Mouse (Mus musculus): Measurements from ENCODE around the gene Fnip2.
"Not testable (repeated sequence)": the region's sequence is repeated elsewhere in the genome, so short reads cannot be mapped to it uniquely, and the experiment has no call there.

Gene Fnip2

DNA sequence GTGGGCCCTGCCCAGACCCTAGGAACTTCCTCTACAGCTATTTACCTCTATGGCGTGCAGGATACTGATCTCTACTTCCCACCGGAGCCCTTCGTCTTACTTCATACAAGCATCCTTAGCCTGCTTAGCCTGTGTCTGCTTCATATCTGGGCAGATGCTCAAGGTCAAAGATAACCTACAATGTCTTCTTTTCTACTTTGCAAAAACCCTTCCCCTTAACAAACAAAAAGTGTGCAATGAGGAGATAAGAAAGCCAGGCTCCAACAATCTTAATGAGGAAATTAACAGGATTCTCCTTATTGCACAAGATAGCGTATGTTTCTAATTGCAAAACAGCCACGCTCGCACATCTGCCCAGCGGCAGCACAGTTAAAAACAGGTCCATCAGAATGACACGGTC, 89.2 kb downstream of the Fnip2 start:
- no peak for DNase-seq (ENCODE audit: low read depth, low spot score)

- DNase-seq (ENCODE audit: low read depth, low spot score) = no peak
Measured at GRCm38 (mm10) chr3:79475980-79476379, 91.6 kb downstream of the Fnip2 start.

- no peak for DNase-seq (ENCODE audit: low read depth, low spot score)
Measured at GRCm38 (mm10) chr3:79474911-79475310, 92.7 kb downstream of the Fnip2 start.

DNA sequence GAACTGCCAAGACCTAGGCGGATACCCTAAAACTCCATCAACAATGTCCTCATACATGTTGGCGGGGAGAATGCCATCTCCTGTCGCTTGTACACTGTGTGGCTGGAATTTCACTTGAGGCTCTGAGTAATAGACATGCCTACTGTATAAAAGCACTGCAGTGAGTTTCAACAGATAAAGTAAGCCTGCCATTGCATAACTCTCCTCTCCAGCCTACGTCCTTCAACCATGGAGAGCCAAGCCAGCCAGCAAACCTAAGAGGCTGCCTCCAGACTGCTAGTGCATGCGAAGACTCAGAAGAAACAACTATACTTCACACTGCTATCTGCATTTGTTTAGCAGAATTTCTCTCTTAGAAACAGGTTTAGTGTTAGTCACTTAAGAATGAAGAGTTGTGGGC, 95.2 kb downstream of the Fnip2 start:
- no peak for DNase-seq (ENCODE audit: low read depth, low spot score)

GRCm38 (mm10) chr3:79469440-79469839, 98.2 kb downstream of the Fnip2 start:
- DNase-seq (ENCODE audit: low read depth, low spot score) = no peak

- DNase-seq (ENCODE audit: low read depth, low spot score) = no peak
Measured at GRCm38 (mm10) chr3:79458651-79459275, 108.8 kb downstream of the Fnip2 start.

DNA sequence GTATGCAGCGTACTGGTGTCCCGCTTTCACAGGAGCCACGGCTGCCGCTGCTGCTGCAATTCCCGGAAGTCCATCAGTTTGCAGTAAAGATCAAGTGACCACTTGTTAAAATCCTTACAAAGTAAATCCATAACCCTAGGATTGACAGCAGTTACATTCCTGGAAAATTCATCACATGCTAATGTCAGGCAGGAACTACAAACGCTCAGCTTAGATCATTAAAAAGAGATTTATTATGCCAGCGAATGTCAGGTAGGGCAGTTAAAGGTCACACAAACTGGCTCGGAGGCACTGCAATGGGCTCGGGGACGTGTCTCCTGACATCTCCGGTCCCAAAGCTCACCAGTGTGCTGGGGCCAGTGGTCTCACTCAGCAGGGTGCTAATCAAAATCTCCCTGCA, 111.8 kb downstream of the Fnip2 start:
- DNase-seq (ENCODE audit: low read depth, low spot score) = no peak

- no peak for DNase-seq (ENCODE audit: low read depth, low spot score)
Measured at GRCm38 (mm10) chr3:79452696-79453263, 114.8 kb downstream of the Fnip2 start.

DNA sequence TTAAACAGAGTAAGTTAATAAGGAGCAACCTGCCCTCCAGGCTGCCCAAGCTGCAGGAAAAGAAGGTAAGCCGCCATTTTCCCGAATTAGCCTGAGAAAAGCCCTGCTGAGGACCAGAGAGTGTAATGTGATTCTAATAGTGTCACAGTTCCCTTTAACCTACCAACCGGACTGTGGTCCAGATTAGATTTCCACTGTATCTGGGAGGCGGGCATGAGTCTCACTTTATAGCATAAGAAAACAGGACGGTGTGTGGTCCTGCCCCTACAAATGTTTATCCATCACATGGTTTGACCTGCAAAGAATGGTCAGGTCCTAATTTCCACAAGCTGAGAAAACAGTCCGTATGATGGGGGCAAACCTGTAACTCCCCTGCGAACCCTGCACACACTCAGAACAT, 118.2 kb downstream of the Fnip2 start:
- DNase-seq (ENCODE audit: low read depth, low spot score) = no peak

- no peak for DNase-seq (ENCODE audit: low read depth, low spot score)
Measured at GRCm38 (mm10) chr3:79448421-79448820, 119.2 kb downstream of the Fnip2 start.

- DNase-seq (ENCODE audit: low read depth, low spot score) = not testable (repeated sequence)
Measured at GRCm38 (mm10) chr3:79446648-79447047, 120.9 kb downstream of the Fnip2 start.

GRCm38 (mm10) chr3:79446124-79446523, 121.5 kb downstream of the Fnip2 start:
- DNase-seq (ENCODE audit: low read depth, low spot score) = no peak

DNA sequence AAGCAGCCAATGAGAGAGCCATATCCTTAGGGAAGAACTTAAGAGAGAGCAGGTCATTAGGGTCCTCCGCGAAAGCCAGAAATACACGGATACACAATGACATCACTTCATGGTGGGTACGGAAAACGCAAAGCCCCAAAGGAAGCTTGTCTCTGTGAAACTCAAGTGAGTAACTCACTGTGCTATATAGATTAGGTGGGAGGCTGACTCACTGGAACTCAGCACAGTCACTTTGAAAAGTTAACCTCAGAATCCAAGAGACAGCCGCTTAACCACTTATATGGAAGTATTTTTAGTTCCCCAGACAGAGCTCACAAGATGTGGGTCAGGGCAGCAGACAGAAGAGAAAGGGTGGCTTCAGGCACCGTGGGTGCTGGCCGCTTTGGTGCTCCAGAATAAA, 122.6 kb downstream of the Fnip2 start:
- no peak for DNase-seq (ENCODE audit: low read depth, low spot score)

GRCm38 (mm10) chr3:79443850-79444249, 123.7 kb downstream of the Fnip2 start:
- DNase-seq (ENCODE audit: low read depth, low spot score) = no peak

DNA sequence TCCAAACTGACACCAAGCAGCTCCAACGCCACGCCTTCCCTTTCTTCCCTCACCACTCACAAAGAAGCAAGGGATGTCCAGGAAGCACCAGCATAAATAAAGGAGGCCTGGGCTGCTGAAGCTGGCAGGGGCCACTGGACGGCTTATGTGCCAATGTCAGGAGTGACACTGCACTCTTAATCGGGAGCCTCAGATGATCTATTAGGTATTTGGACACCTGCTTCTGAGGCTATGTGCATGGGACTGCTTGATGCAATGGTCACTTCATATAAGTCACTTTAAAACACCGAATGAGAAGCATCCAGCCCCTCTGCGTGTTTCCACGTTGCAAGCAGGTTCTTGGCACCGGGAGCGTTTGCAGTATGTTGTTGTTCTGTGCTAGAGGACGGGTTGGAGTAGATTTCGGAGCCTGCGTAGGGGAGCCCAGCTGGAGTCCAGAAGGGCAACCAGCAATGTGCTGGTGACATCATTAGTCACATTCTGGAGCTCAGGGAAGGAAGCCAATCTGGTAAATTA, 126.6 kb downstream of the Fnip2 start:
- DNase-seq (ENCODE audit: low read depth, low spot score) = no peak

- DNase-seq (ENCODE audit: low read depth, low spot score) = no peak
Measured at GRCm38 (mm10) chr3:79438276-79438675, 129.3 kb downstream of the Fnip2 start.

DNA sequence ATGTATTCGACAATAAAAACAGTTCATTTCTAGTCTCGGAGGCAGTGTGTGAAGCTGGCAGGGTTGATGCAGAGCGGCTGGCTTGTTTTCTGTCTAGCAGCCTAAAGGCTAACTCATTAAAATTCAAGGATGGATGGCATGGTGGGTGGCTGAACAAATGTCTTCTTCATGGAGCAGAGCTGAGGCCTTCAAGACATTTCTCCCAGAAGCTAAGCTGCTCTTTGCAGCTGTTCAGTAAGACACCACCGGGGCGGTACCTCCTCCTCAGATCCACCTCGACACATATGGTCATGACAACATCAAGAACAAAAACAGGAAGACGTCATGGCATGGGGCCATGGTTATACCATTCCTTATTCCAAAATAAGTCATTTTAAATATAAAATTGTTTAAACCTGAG, 131.4 kb downstream of the Fnip2 start:
- no peak for DNase-seq (ENCODE audit: low read depth, low spot score)

- no peak for DNase-seq (ENCODE audit: low read depth, low spot score)
Measured at GRCm38 (mm10) chr3:79434985-79435384, 132.6 kb downstream of the Fnip2 start.

DNA sequence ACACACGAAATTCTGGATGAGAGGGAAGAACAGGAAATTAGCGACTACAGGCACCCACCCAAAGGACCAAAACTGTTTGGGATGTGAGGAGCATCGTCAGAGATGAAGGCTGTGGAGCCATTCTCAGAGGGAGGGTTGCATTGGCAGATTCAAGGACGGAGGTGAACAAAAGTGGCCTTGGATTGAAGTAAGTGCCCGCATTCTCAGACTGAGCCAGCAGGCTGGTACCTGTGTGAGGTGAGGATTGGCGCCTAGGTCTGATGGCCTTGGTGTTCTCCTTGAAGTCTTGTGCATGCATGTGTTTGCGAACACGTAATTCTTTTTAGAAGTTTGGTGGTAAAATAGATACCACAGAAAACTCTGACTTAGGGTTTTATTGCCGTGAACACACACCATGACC, 133.2 kb downstream of the Fnip2 start:
- no peak for DNase-seq (ENCODE audit: low read depth, low spot score)

GRCm38 (mm10) chr3:79433593-79433992, 134.0 kb downstream of the Fnip2 start:
- peak; percentile 51 for DNase-seq (ENCODE audit: low read depth, low spot score)

GRCm38 (mm10) chr3:79425441-79425840, 142.2 kb downstream of the Fnip2 start:
- DNase-seq (ENCODE audit: low read depth, low spot score) = peak; percentile 70

DNA sequence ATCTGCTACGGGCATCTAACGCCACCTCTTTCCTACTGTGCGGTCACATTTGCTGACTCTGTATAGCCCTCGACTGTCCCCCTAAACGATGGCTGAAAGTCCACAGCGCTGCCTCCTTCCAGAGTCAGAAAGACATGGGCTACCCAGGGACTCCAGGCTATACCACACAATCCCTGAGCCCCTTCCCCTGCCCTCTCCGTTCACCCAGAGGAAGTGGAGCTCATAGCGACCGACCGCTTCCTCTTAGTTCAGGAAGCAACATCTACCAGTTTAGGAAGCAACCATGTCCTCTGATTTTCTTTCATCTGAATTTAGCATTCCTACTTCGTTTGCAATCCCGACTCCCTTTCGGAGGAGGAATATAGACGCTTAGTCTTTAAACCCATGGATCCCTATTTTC, 148.7 kb downstream of the Fnip2 start:
- DNase-seq (ENCODE audit: low read depth, low spot score) = no peak

GRCm38 (mm10) chr3:79416944-79417680, 150.5 kb downstream of the Fnip2 start:
- no peak for DNase-seq (ENCODE audit: low read depth, low spot score)

Measured in 3T3-L1 (cell line).